Mouse (Mus musculus) cortical plate, adult 2 months (tissue): ENCODE measurements at regions not wholly inside any gene's neighbourhood (a gene's known extent, or its start where the extent isn't known, plus 50 kb on each side); places are given as distances from the start of the nearest gene placed in this dataset.

Source experiments
- CTCF ChIP-seq: fragments of 200-500 bp; IDR thresholded peaks from 2 replicates; pipeline ENCODE4 v1.5.1; 2011; ENCODE audit warnings: mild to moderate bottlenecking, control low read depth, low read length; ENCODE audit not compliant: insufficient read depth; ENCODE audit errors: extremely low read depth
- POLR2A ChIP-seq: fragments of 200-500 bp; IDR thresholded peaks from 2 replicates; pipeline ENCODE4 v1.6.1; 2011; ENCODE audit warnings: mild to moderate bottlenecking, low read length, control low read depth; ENCODE audit not compliant: insufficient read depth; ENCODE audit errors: extremely low read depth

DNA sequence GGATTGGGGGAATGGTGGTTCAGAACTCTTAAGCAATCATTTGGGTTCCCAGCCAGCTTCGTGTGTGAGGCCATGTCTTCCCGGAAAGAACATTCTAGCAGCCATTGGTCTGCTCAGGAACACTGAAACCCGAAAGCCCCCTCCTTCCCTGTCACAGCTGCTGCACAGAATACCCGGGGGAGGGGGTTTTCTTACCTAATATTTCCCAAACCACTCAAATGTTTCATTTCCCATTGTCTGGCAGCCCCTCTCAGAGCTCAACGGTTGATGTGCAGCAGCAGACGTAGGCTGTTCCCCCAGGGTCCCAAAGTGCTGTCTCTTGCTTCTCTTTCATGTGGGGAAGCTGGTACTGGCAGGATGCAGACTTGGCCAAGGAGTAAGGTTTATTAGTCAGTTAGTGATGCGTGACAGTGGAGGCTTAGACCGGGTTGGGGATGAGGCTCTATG lies 132.4 kb downstream of the 2410131K14Rik start:
- TF ChIP-seq CTCF (no peak), POLR2A (no peak)
